In the genomic region with DNA sequence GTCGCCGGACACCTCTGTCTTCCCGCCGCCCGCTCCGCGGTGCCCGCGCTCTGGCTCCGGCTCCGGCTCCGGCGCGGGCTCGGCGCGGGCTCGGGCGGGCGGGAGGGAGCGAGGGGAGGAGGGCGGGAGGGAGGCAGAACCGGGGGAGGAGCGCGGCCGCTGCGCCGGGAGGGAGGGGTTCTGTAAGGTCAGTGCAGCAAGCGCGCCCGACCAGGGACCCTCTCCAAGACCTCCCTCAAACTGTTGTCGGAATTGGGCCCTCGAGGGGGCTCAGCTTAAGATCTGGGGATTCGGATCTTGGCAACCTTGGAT, we compare ENCODE assay signal across 8 mouse cellular contexts. TPM values are rescaled to one million over a fixed set of nuclear protein-coding genes. Genes with fewer than 3 reads are reported as not detected.
DNase-seq lines count a peak whose midpoint lies in the region; ATAC-seq and TF ChIP-seq lines count a peak whose summit lies in the region.

A gene (minus strand): TSS at position 64 of the 312 bp plus-strand sequence.

- under 1% methylated on average over 26 of the region's 34 CpGs for WGBS in heart, embryonic 14.5 days
- 0% methylated on average over 26 of the region's 34 CpGs for WGBS in forebrain, embryonic 12.5 days
- WGBS in liver, embryonic 16.5 days (ENCODE audit: insufficient replicate concordance) = 2% methylated on average over 16 of the region's 34 CpGs

- no peak within 1 kb of the TSS for H3K27ac ChIP-seq in heart, embryonic 14.5 days (replicated peaks in 1 of 2; ENCODE audit: control insufficient read depth in 1 of 2, insufficient read depth in 1 of 2, low read depth in 2 of 2, low read length in 2 of 2)
- no peak within 1 kb of the TSS for H3K27ac ChIP-seq in bone marrow macrophage, adult 2 months (ENCODE audit: insufficient read depth, low read depth, low read length)
- no peak within 1 kb of the TSS for H3K27ac ChIP-seq in forebrain, embryonic 12.5 days
- no peak within 1 kb of the TSS for H3K27ac ChIP-seq in liver, embryonic 16.5 days (ENCODE audit: low read length)

- TF ChIP-seq POLR2A in bone marrow macrophage, adult 2 months (IDR thresholded peaks at IDR 0.05; ENCODE audit: borderline replicate concordance, low read depth, low read length) = no peak

- no peaks in the 10 kb centered on the region for H3K9me3 ChIP-seq in heart, embryonic 14.5 days (ENCODE audit: control insufficient read depth, low read length)
- H3K9me3 ChIP-seq in forebrain, embryonic 12.5 days = no peaks in the 10 kb centered on the region
- H3K9me3 ChIP-seq in liver, embryonic 16.5 days (replicated peaks; ENCODE audit: control insufficient read depth, low read length) = no peaks in the 10 kb centered on the region

- intact Hi-C loops in heart, postnatal 36 days (cut with DNase I) = no loop called here

- peak within 1 kb of the TSS; percentile 41; the same call in 1 of the 2 replicates for H3K9ac ChIP-seq in heart, embryonic 14.5 days (ENCODE audit: low read length)
- H3K9ac ChIP-seq in forebrain, embryonic 12.5 days = peak within 1 kb of the TSS; percentile 31
- H3K9ac ChIP-seq in liver, embryonic 16.5 days (ENCODE audit: low read depth, low read length) = no peak within 1 kb of the TSS

- DNase-seq in heart, postnatal 36 days = no peak
- DNase-seq in layer of hippocampus, adult 18-20 months (ENCODE audit: low spot score in 2 of 2) = no peak

- peak within 1 kb of the TSS; percentile 74 for H3K4me2 ChIP-seq in heart, embryonic 14.5 days (ENCODE audit: low read length)
- H3K4me2 ChIP-seq in forebrain, embryonic 12.5 days = peak within 1 kb of the TSS; percentile 69
- peak within 1 kb of the TSS; percentile 59 for H3K4me2 ChIP-seq in liver, embryonic 16.5 days (ENCODE audit: low read depth, low read length)

- H3K36me3 ChIP-seq in heart, embryonic 14.5 days (ENCODE audit: control insufficient read depth, insufficient read depth, low read length) = no peaks in the 10 kb centered on the region
- H3K36me3 ChIP-seq in forebrain, embryonic 12.5 days (replicated peaks) = no peaks in the 10 kb centered on the region
- no peaks in the 10 kb centered on the region for H3K36me3 ChIP-seq in liver, embryonic 16.5 days (ENCODE audit: control insufficient read depth, insufficient read depth)

- no peak for TF ChIP-seq CTCF in bone marrow macrophage, adult 2 months (IDR thresholded peaks at IDR 0.05; ENCODE audit: low read depth, low read length)

- peaks cover 94% of the 10 kb centered on the region for H3K27me3 ChIP-seq in heart, embryonic 14.5 days (ENCODE audit: control insufficient read depth, insufficient read depth, low read length)
- peaks cover 95% of the 10 kb centered on the region for H3K27me3 ChIP-seq in forebrain, embryonic 12.5 days
- peaks cover 80% of the 10 kb centered on the region for H3K27me3 ChIP-seq in liver, embryonic 16.5 days (ENCODE audit: control insufficient read depth, insufficient read depth, low read depth, low read length)

- H3K4me3 ChIP-seq in heart, embryonic 14.5 days (ENCODE audit: control insufficient read depth in 1 of 2, insufficient read depth in 1 of 2, low read depth in 1 of 2, low read length in 2 of 2) = peak within 1 kb of the TSS; percentile 43 to 50
- H3K4me3 ChIP-seq in bone marrow macrophage, adult 2 months (ENCODE audit: insufficient read depth, low read length) = peak within 1 kb of the TSS; percentile 26
- peak within 1 kb of the TSS; percentile 47 for H3K4me3 ChIP-seq in forebrain, embryonic 12.5 days (replicated peaks)
- H3K4me3 ChIP-seq in liver, embryonic 16.5 days (ENCODE audit: low read depth, low read length) = peak within 1 kb of the TSS; percentile 41

- ATAC-seq in heart, embryonic 14.5 days (ENCODE audit: insufficient number of reproducible peaks, insufficient read depth, low FRiP score, low read depth) = no peak
- peak; percentile 8; the same call in 1 of the 2 replicates for ATAC-seq in forebrain, embryonic 12.5 days (ENCODE audit: low FRiP score)
- ATAC-seq in liver, embryonic 16.5 days (ENCODE audit: low read depth) = no peak
- no peak for ATAC-seq in inflammation-experienced regulatory T-cells, adult 6 months
- no peak for ATAC-seq in granulocyte monocyte progenitor cell, adult 5-6 weeks (replicated peaks; ENCODE audit: poor library complexity, severe bottlenecking)

- peaks cover 14 to 31% of the 10 kb centered on the region in 2 experiments for H3K4me1 ChIP-seq in heart, embryonic 14.5 days (ENCODE audit: control insufficient read depth in 2 of 2, insufficient read depth in 2 of 2, low read length in 2 of 2)
- H3K4me1 ChIP-seq in bone marrow macrophage, adult 2 months (ENCODE audit: control insufficient read depth, insufficient read depth, low read length) = no peaks in the 10 kb centered on the region
- peaks cover 36% of the 10 kb centered on the region for H3K4me1 ChIP-seq in forebrain, embryonic 12.5 days
- peaks cover 4% of the 10 kb centered on the region for H3K4me1 ChIP-seq in liver, embryonic 16.5 days (ENCODE audit: control insufficient read depth, low read depth, low read length)

RNA-seq across cellular contexts. Expression of the gene that starts here (rescaled TPM):
- 0.22 and 0.42 TPM in 2 replicates for polyA plus RNA-seq in heart, embryonic 14.5 days (2014; fragmentation: Nextera tagmentation; extraction: Ambion mirVana)
- under 1 TPM; 0.14 to 0.19 TPM for total RNA-seq in heart, postnatal 36 days (2021)
- polyA plus RNA-seq in bone marrow macrophage, adult 2 months (2012; ENCODE audit: insufficient read depth, insufficient read length, missing spikeins) = not detected in 2 replicates
- polyA plus RNA-seq in forebrain, embryonic 12.5 days (2016; fragmentation: Nextera tagmentation; extraction: Ambion mirVana) = 0.90 and 2.4 TPM in 2 replicates
- polyA plus RNA-seq in liver, embryonic 16.5 days (2015; fragmentation: Nextera tagmentation; extraction: Ambion mirVana) = 0.11 TPM in 2 replicates
- not detected for polyA plus RNA-seq in inflammation-experienced regulatory T-cells, adult 6 months (2017; shearing (Covaris generic))
- not detected in 2 replicates for total RNA-seq in granulocyte monocyte progenitor cell, adult 5-6 weeks (2014; fragmentation: Nextera tagmentation)
- not detected in 2 replicates for total RNA-seq in granulocyte monocyte progenitor cell, adult 5-6 weeks (2017)
- 1 to 10 TPM; 1.4 to 1.9 TPM for total RNA-seq in layer of hippocampus, adult 18-20 months (2021)
